Mouse (Mus musculus) spleen, embryonic (tissue): Measurements from ENCODE around the gene Gm28043.
"Not testable (repeated sequence)": the region's sequence is repeated elsewhere in the genome, so short reads cannot be mapped to it uniquely, and the experiment has no call there.

Experiments
- CTCF ChIA-PET: fragments of 350-600 bp; sonication (Branson Sonifier 250); formaldehyde crosslinking; loops from one replicate; lab custom pipeline; 2022; lab: Charles Lee

Gm28043 gene

GRCm38 (mm10) chr17:29614115-29615023, at the start of gene Gm28043, which contains the start of gene Rnf8:
Gm28043 (plus strand) TSS chr17:29614876.
Rnf8 (plus strand) TSS chr17:29614790.
- CTCF ChIA-PET: no interaction called here

DNA sequence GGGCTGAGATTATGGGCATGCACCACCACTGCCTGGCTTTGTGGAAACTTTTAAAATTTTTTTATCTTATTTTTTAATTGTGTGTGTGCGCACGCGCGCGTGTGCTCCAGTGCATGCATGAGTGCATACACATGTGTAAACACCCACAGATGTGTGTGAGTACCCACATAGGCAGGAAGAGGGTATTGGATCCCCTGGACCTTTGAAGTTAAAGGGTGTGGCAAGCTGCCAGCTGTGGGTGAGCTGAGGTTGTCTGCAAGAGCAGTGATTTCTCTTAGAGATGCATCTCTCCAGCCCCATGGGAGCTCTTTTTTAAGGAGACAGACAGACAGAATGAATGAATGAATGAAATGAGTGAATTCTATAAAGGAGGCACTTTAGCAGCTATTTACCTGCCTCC, 49.2 kb upstream of the Gm28043 start:
- CTCF ChIA-PET: no interaction called here

- CTCF ChIA-PET: no interaction called here
These were observed 46.2 kb upstream of the Gm28043 start for GRCm38 (mm10) chr17:29568435-29568834.

DNA sequence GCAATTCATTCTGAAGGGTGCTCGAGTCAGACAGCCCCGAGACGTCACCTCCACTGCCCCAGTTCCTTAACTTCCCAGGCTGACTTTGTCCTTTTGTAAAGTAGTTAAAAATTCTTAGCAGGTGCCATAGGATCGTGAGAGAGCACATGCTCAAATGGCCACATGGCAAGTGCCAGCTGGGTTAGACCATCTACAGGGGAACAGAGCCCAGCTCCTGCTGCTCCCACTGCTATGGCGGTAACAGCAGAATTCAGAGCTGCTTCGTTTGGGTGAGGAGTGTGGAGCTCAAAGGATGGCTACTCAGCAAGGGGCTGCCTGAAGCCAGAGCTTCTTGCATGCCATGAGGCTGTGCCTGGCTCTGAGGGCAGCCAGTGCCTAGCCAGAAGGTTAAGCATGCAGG, 44.8 kb upstream of the Gm28043 start:
- CTCF ChIA-PET: interaction anchor here (0.6 kb wide), 1 partner anchor 37 kb away, joined by 3 read pairs; no protein-coding TSS in a partner anchor

GRCm38 (mm10) chr17:29579579-29580126, 35.0 kb upstream of the Gm28043 start:
- CTCF ChIA-PET: no interaction called here

- CTCF ChIA-PET: interaction anchor here (0.5 kb wide), 1 partner anchor 1943 kb away, joined by 4 read pairs; no protein-coding TSS in a partner anchor
These were observed 31.1 kb upstream of the Gm28043 start for GRCm38 (mm10) chr17:29583569-29583968.

GRCm38 (mm10) chr17:29584306-29584705, 30.4 kb upstream of the Gm28043 start:
- CTCF ChIA-PET: interaction anchor here (0.5 kb wide), 1 partner anchor 1944 kb away, joined by 4 read pairs; no protein-coding TSS in a partner anchor

GRCm38 (mm10) chr17:29584737-29585136, 29.9 kb upstream of the Gm28043 start:
- CTCF ChIA-PET: no interaction called here

- CTCF ChIA-PET: no interaction called here
These were observed 29.2 kb upstream of the Gm28043 start for GRCm38 (mm10) chr17:29585446-29585845.

- CTCF ChIA-PET: no interaction called here
These were observed 27.8 kb upstream of the Gm28043 start for GRCm38 (mm10) chr17:29586921-29587320.

DNA sequence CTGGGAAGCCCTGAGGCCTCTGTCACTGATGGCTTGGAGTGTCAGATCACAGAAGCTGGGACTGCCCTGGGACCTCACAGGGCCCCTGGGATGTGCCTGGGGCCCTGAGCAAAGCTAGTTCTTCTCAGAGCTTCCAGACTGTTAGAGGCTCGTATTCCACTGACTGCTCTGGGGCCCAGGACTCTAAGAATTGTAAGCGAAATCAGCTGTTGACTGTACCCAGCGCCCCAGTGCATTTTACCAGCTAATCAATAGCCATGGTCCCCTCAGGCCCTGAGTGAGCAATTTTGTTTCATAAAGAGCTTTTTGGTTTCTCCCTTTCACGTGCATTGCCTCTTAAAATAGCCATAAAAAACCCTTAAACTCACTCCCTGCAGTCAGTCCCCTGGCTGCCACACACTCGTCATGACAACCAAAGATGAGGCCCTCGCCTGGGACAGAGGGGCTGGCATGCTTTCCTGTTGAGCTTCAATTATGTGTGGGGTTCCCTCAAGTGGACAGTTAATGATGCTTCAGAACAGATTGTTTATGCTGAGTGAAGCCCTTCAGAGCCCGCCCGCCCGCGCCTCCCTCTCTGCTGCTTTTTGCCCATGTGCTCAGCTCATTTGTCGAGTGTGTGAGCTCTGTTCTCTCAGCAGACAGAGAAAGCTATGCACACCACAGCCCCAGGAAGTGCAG, 25.3 kb upstream of the Gm28043 start:
- CTCF ChIA-PET: no interaction called here

DNA sequence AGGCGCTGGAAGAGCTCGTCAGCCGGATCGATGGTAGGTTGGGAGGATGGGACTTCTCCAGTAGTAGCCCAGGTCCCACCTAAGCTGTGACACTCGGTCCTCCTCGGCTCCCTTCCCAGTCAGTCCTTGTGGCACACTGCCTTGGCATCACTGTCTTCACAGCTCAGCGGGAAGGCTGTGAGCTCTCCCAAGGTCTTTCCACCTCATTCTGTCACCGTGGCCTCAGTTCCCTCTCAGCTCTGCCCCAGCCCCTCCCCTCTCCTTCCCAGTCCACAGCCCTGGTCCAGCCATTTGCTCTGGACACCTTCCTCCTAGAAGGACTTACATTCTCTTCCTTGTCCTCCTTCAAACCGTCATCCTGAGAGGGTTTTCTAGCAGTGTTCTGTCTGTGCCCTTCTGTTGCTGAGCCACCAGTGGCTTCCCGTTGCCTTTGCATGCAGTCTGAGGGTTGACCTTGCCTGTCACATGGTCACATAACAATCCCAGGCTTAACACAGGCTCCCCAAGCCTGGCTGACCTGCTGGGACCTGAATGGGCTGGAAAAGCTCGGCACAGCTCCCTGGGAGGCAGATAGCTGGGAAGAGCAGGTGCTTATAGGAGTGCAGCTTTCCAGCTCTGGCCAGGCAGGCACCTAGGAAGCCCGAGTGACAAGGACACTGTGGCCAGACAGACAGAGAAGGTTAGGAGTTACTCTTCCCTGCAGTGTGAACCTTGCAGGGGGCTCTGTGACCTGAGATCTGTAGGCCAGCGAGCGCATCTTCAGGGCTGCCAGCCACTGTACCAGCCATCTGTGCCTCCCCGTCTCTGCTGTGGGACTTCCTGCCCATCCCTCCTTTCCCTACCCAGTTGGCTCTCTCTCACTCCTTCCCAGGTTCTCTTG, 18.5 kb upstream of the Gm28043 start:
- CTCF ChIA-PET: interaction anchor here (0.9 kb wide), 1 partner anchor 185 kb away, joined by 3 read pairs; no protein-coding TSS in a partner anchor

DNA sequence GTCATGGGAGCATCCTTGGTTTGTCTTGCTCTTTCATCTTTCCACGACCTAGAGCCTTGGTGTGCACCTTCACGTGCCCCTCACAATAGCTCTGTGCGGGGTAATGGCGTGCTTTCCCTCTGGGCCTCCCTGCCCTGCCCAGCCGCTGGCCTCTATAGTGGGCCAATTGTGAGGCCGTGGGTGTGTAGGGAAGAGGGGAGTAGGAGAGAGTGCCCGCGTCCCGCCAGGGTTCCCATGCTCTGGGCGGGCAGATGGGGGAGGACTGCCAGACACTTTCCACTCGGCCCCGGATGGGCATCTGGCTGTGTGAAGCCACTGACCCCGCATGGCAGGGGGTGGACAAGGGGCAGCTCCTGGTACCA, 17.9 kb upstream of the Gm28043 start:
- CTCF ChIA-PET: no interaction called here

DNA sequence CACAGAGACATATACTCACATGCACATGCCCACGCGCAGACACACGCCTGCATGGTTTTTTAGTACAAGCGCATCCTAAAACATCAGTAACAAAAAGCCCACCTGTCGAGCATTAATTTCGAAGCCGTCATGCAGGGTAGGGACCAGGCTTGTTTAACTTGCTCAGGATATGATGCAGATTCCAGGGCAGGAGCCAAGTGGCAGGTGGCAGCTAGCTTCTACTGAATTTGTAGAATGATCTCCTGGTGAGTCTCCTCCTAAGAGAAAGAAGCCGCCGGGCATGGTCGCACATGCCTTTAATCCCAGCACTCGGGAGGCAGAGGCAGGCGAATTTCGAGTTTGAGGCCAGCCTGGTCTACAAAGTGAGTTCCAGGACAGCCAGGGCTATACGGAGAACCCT, 15.6 kb upstream of the Gm28043 start:
- CTCF ChIA-PET: no interaction called here

GRCm38 (mm10) chr17:29599537-29599936, 15.1 kb upstream of the Gm28043 start:
- CTCF ChIA-PET: no interaction called here

DNA sequence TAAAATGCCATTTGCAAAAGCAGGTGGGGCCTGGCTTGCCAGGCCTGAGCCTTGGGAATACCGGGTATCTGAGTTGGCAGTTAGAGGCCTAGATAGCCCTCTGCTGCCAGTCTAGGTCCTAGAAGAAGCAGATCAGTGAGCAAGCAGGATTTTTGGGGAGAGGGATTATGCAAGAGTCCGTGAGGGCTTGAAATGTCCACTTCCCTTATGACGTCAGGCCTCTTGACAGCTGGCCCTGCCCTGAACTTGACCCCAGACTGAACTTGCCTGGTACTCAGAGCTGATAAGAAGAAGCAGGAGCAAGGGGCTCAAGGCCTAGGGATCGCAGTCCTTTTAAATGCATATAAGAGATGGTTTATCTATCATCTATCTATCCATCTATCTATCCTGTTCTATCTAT, 13.3 kb upstream of the Gm28043 start:
- CTCF ChIA-PET: interaction anchor here (0.5 to 1.0 kb wide), 2 partner anchors 23 to 282 kb away, joined by 3 to 4 read pairs; no protein-coding TSS in a partner anchor

DNA sequence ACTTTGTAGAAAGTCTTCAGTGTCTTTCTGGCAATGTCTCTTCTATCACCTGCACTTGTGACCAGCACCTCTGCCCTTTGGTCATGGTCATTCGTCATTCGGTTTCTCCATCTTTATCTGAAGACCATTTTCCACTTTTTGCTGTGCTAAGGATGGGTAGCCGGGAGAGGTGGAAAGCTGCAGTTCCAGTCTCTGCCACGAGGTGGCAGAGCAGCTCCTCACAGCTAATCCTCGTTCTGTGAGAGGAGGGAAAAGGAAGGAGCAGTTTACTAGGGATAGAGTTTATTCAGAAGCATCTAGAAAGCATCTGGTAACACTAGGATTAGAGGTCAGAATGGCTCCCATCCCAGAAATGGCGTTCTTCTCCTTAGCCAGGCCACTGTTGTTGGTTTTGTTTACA, 11.4 kb upstream of the Gm28043 start:
- CTCF ChIA-PET: no interaction called here

DNA sequence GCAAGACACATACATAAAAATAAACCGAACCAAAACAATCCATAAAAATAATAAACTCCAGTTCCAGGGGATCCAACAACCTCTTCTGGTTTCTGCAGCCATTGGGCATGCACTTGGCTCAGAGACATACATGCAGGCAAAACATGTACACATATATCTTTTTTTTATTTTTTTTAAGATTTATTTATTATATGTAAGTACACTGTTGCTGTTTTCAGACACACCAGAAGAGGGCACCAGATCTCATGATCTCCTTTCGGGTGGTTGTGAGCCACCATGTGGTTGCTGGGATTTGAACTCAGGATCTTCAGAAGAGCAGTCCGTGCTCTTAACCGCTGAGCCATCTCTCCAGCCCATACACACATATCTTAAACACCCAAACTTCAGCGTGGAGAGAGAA, 1.2 kb upstream of the Gm28043 start:
- CTCF ChIA-PET: not testable (repeated sequence)

- CTCF ChIA-PET: no interaction called here
These were observed 412 bp downstream of the Gm28043 start for GRCm38 (mm10) chr17:29615024-29615551.

- CTCF ChIA-PET: no interaction called here
These were observed 940 bp downstream of the Gm28043 start for GRCm38 (mm10) chr17:29615616-29616015.

- CTCF ChIA-PET: no interaction called here
These were observed 4.6 kb downstream of the Gm28043 start for GRCm38 (mm10) chr17:29619231-29619630.
